Mouse (Mus musculus) neural tube, embryonic 14.5 days (tissue): Measurements from ENCODE around the gene Smurf2. TPM values are rescaled to one million over a fixed set of nuclear protein-coding genes. Genes with fewer than 3 reads are reported as not detected.

Source experiments
- ATAC-seq: fragments of 200-750 bp; cut with Nextera tagmentation; 2 replicates; pipeline ENCODE4 v1.8.0; 2017; ENCODE audit warnings: low read depth, mild to moderate bottlenecking, moderate TSS enrichment, moderate library complexity
- H3K27ac ChIP-seq: fragments of 300-500 bp; sonication (generic); 2 replicates; pipeline ENCODE4 v1.5.1; 2014; ENCODE audit warnings: low read depth, mild to moderate bottlenecking, control low read depth, low read length, moderate library complexity, mixed read lengths
- H3K27me3 ChIP-seq: fragments of 300-500 bp; sonication (generic); 2 replicates; pipeline ENCODE4 v1.6.1; 2014; ENCODE audit warnings: low read length; ENCODE audit not compliant: control insufficient read depth, insufficient read depth
- H3K36me3 ChIP-seq: fragments of 300-500 bp; sonication (generic); 2 replicates; pipeline ENCODE4 v1.6.1; 2014; ENCODE audit warnings: low read length, mixed read lengths; ENCODE audit not compliant: control insufficient read depth, insufficient read depth
- H3K4me1 ChIP-seq: fragments of 300-500 bp; sonication (generic); 2 replicates; pipeline ENCODE4 v1.6.1; 2014; ENCODE audit warnings: low read length; ENCODE audit not compliant: control insufficient read depth, insufficient read depth
- H3K4me2 ChIP-seq: fragments of 300-500 bp; sonication (generic); 2 replicates; pipeline ENCODE4 v1.6.1; 2014; ENCODE audit warnings: mild to moderate bottlenecking, low read depth, low read length, control low read depth
- H3K4me3 ChIP-seq: fragments of 300-500 bp; sonication (generic); 2 replicates; pipeline ENCODE4 v1.5.1; 2014; ENCODE audit warnings: low read depth, low read length, control low read depth, mixed read lengths
- H3K9ac ChIP-seq: fragments of 300-500 bp; sonication (generic); replicated peaks from 2 replicates; pipeline ENCODE4 v1.6.1; 2014; ENCODE audit warnings: low read depth, mild to moderate bottlenecking, control low read depth, low read length, mixed read lengths
- H3K9me3 ChIP-seq: fragments of 300-500 bp; sonication (generic); 2 replicates; pipeline ENCODE4 v1.6.1; 2016; ENCODE audit warnings: low read length; ENCODE audit not compliant: control insufficient read depth
- WGBS: fragments of 180-500 bp; shearing (Covaris S2); extraction: QIAGEN DNeasy Blood & Tissue Kit; methylation state at CpG from one replicate; pipeline ENCODE4 v1.1.7; 2014; 5-methylcytosine and 5-hydroxymethylcytosine counted together
- polyA plus RNA-seq: library from polyadenylated mRNA; unstranded; fragments of >200 nt; fragmentation: Nextera tagmentation; extraction: Ambion mirVana; gene quantifications from 2 replicates; pipeline ENCODE4 v1.2.1, GENCODE M21; 2014

The Smurf2 gene
- 18.6 and 19.5 TPM in 2 replicates for polyA plus RNA-seq

GRCm38 (mm10) chr11:106920551-106921379 is at the start of gene Smurf2:
Gene Smurf2 (minus strand): TSS chr11:106920715.
- 4% methylated on average over 46 of the region's 72 CpGs for WGBS
- H3K27me3 ChIP-seq, result no peaks in the 10 kb centered on the region; the same call in 1 of the 2 replicates
- H3K4me3 ChIP-seq, result peak within 1 kb of the TSS; percentile 79
- H3K9me3 ChIP-seq, result no peaks in the 10 kb centered on the region
- H3K9ac ChIP-seq, result peak within 1 kb of the TSS; percentile 83
- H3K4me1 ChIP-seq, result peaks cover 22% of the 10 kb centered on the region
- peak within 1 kb of the TSS; percentile 83 for H3K4me2 ChIP-seq
- peak; percentile 95 for ATAC-seq
- no peaks in the 10 kb centered on the region for H3K36me3 ChIP-seq
- peak within 1 kb of the TSS; percentile 92 for H3K27ac ChIP-seq

- no peak overlapping the region for H3K9ac ChIP-seq
- no peak for ATAC-seq
- 95% methylated on average over 8 of the region's 8 CpGs for WGBS
- no peaks in the 10 kb centered on the region for H3K4me1 ChIP-seq
- no peaks in the 10 kb centered on the region for H3K36me3 ChIP-seq
- no peak overlapping the region for H3K4me2 ChIP-seq
- H3K9me3 ChIP-seq, result no peaks in the 10 kb centered on the region
- H3K27me3 ChIP-seq, result no peaks in the 10 kb centered on the region
- H3K4me3 ChIP-seq, result no peak overlapping the region
- H3K27ac ChIP-seq, result no peak overlapping the region
Observed at GRCm38 (mm10) chr11:106969798-106970197, 49.3 kb upstream of the Smurf2 start.

DNA sequence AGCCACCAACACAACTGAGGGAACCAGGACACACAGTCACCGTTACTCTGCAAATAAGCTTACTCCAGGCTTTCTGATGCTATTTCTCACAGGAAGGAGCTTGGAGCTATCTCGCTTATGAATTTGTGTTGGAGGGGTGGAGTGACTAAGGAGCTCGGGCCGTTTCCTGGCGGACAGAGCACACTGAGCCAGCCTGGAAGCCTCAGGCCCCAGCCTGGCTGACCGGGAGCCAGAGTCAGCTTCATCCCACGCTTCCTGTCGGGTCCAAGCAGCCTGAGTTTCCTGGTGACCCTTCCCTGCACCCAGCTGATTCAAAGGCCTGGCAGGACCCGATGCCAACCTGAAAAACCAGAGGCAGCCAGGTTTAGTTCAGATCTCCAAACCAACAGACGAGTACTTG is 47.1 kb upstream of the Smurf2 start:
- 67% methylated on average over 10 of the region's 10 CpGs for WGBS

GRCm38 (mm10) chr11:106965881-106966280 is 45.4 kb upstream of the Smurf2 start:
- H3K27me3 ChIP-seq, result no peaks in the 10 kb centered on the region
- no peaks in the 10 kb centered on the region for H3K4me1 ChIP-seq
- H3K9ac ChIP-seq, result no peak overlapping the region
- H3K4me2 ChIP-seq, result no peak overlapping the region
- no peak for ATAC-seq
- WGBS, result 88% methylated on average over 4 of the region's 4 CpGs
- no peak overlapping the region for H3K4me3 ChIP-seq
- no peaks in the 10 kb centered on the region for H3K36me3 ChIP-seq
- no peak overlapping the region for H3K27ac ChIP-seq
- H3K9me3 ChIP-seq, result no peaks in the 10 kb centered on the region

More for the DNA sequence above, 47.1 kb upstream of the Smurf2 start:
- Histone ChIP-seq H3K9me3 (no peaks in the 10 kb centered on the region), H3K4me2 (no peak overlapping the region), H3K27me3 (no peaks in the 10 kb centered on the region), H3K4me3 (no peak overlapping the region), H3K9ac (no peak overlapping the region), H3K36me3 (no peaks in the 10 kb centered on the region), H3K27ac (no peak overlapping the region), H3K4me1 (no peaks in the 10 kb centered on the region)
- ATAC-seq, result no peak

GRCm38 (mm10) chr11:106962310-106962709 is 41.8 kb upstream of the Smurf2 start:
- H3K4me1 ChIP-seq, result no peaks in the 10 kb centered on the region
- H3K9me3 ChIP-seq, result no peaks in the 10 kb centered on the region
- no peaks in the 10 kb centered on the region for H3K27me3 ChIP-seq
- WGBS, result 91% methylated on average over 9 of the region's 9 CpGs
- no peaks in the 10 kb centered on the region for H3K36me3 ChIP-seq
- ATAC-seq, result no peak
- H3K9ac ChIP-seq, result no peak overlapping the region
- no peak overlapping the region for H3K27ac ChIP-seq
- no peak overlapping the region for H3K4me2 ChIP-seq
- no peak overlapping the region for H3K4me3 ChIP-seq

DNA sequence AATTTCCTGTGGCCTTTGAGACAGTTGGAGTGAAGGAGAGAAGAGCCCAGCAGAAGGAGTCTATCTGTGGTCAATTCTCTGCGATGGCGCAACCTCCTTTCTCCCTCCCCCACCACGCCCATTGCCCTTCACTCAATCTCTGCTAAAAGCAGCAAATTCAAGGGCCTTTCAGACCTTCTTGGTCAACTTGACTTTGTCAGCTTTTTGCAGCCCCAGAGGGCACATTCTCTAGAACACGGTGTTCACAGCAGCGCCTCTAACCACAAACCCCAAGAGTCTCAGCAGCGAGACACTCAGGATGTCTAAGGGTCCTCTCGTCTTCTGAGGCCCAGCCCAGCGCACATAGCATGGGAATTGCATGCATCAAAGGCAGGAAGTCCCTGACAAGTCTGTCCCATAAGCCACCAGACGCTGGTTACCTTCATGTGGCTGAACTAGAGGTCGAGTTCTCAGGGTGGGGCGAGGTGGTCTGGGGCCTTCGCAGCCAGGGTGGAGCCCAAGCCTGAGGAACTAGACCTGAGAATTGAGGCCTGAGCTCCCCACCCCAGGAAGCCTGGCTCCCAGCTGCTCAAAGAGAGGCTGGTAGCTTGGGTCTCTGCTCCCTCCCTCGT is 41.1 kb upstream of the Smurf2 start:
- no peak overlapping the region for H3K4me3 ChIP-seq
- no peaks in the 10 kb centered on the region for H3K9me3 ChIP-seq
- H3K36me3 ChIP-seq, result no peaks in the 10 kb centered on the region
- no peak overlapping the region for H3K9ac ChIP-seq
- WGBS, result 76% methylated on average over 13 of the region's 13 CpGs
- ATAC-seq, result no peak
- no peaks in the 10 kb centered on the region for H3K4me1 ChIP-seq
- no peak overlapping the region for H3K4me2 ChIP-seq
- H3K27me3 ChIP-seq, result no peaks in the 10 kb centered on the region
- H3K27ac ChIP-seq, result no peak overlapping the region

DNA sequence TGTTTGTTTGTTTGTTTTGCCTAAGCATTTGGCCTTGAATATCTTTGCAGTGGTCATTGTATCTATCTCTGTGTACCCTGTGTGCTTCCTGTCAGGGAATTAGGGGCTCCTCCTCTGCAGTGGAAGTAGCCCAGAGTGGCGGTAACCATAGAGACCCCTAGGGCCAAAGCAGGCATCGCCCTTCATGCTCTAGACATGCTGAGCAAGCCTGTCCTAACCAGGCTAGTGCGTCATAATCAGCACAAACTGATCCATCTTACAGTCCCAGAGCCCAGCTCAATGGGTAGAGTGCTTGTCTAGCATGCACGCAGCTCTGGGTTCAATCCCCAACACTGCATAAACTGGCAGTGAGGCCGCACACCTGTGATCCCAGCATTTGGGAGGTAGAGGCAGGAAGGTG is 38.6 kb upstream of the Smurf2 start:
- 90% methylated on average over 5 of the region's 5 CpGs for WGBS
- H3K9ac ChIP-seq, result no peak overlapping the region

GRCm38 (mm10) chr11:106958407-106959071 is 38.0 kb upstream of the Smurf2 start:
- H3K36me3 ChIP-seq, result no peaks in the 10 kb centered on the region
- no peak overlapping the region for H3K4me3 ChIP-seq
- 90% methylated on average over 6 of the region's 6 CpGs for WGBS
- ATAC-seq, result no peak
- no peaks in the 10 kb centered on the region for H3K9me3 ChIP-seq
- no peaks in the 10 kb centered on the region for H3K27me3 ChIP-seq
- H3K9ac ChIP-seq, result no peak overlapping the region
- H3K27ac ChIP-seq, result no peak overlapping the region
- H3K4me1 ChIP-seq, result no peaks in the 10 kb centered on the region
- no peak overlapping the region for H3K4me2 ChIP-seq

More for the DNA sequence above, 38.6 kb upstream of the Smurf2 start:
- Histone ChIP-seq H3K9me3 (no peaks in the 10 kb centered on the region), H3K4me2 (no peak overlapping the region), H3K4me3 (no peak overlapping the region), H3K4me1 (no peaks in the 10 kb centered on the region), H3K36me3 (no peaks in the 10 kb centered on the region), H3K27me3 (no peaks in the 10 kb centered on the region), H3K27ac (no peak overlapping the region)
- no peak for ATAC-seq
